Mouse (Mus musculus): ENCODE results near the gene Ehd4.

DNA sequence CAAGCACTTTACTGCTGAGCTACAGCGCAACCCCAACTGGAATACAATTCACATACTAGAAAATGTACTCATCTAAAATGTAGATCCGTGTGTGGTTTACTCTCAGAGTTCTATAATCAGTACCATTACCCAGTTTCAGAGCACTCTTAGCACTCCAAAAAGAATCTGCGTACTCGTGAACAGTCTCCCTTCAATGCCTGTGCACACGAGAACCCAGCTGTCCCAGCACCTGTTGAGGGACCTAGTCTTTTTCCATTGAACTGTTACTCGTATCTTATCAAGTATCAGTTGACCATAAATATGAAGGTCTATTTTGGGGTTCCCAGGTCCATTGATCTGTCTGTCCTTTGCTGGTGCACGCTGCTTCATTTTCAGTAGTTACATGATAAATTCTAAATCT lies 4.8 kb downstream of the Ehd4 start:
- no peak for TF ChIP-seq GATA1 (IDR thresholded peaks at IDR 0.05; ENCODE audit: borderline replicate concordance, low read length)
- TF ChIP-seq FLI1 (IDR thresholded peaks at IDR 0.05; ENCODE audit: low read length): no peak

Measured in megakaryocyte, embryonic 14.5 days (primary cell).